9 mouse cellular contexts compared by ENCODE assay signal in the genomic region with DNA sequence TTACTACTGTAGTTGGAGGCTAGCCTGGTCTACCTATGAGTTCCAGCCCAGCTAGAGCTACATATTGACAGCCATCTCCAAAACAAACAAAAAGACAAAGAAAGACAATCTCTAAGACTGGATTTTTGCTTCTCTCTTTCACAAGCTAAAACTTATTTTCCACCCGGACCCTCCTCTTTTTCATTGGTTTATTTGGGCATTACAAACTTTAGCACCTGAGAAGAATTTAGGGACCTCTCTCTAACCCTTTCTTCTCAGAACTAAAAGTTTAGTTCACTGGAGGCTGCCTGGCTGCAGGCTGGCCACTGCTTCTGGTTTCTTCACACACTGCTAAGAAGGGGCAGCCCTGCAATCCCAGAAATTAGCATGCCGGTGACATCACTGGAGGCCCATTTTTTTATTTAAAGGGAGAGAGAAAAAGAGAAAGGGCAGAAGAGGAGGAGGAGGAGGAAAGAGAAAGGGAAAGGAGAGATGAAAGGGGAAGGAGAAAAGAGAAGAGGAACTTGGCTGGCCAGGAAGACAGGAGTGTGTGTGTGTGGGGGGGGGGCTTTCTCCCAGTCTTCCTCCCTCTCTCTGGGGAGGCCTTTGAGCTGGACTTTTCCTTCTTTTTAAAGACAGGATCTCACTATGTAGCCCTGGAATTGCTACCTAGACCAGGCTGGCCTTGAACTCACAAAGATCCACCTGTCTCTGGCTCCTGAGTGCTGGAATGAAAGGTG. TPM values are rescaled to one million over a fixed set of nuclear protein-coding genes. Genes with fewer than 3 reads are reported as not detected.
A peak's percentile ranks its signal among the peaks of the same experiment; 100 is the strongest.
DNase-seq lines count a peak whose midpoint lies in the region; TF ChIP-seq lines count a peak whose summit lies in the region.
"Had no signal": no experiment of that assay in that cellular context is flagged by ENCODE, and none has a peak within 500 bp of the region (broad histone marks: within the 10 kb centered on the region; RNA-seq: fewer than 3 reads in every experiment).

No protein-coding gene starts in this region.

- no peak for TF ChIP-seq CTCF in kidney, adult 2 months (conservative IDR thresholded peaks at IDR 0.05; ENCODE audit: insufficient read depth, insufficient read length, low read depth, low read length)
- no peak for TF ChIP-seq CTCF in brain, embryonic 14.5 days (IDR thresholded peaks at IDR 0.05; ENCODE audit: borderline replicate concordance, extremely low read depth, insufficient read depth, insufficient read length)

- peaks cover 12% of the 10 kb centered on the region for H3K4me1 ChIP-seq in kidney, adult 2 months (ENCODE audit: control insufficient read depth, insufficient read depth, low read length)

- no peaks in the 10 kb centered on the region for H3K27me3 ChIP-seq in kidney, adult 2 months (replicated peaks; ENCODE audit: control insufficient read depth, insufficient read depth, low read length)
- H3K27me3 ChIP-seq: limb, embryonic 12.5 days had no signal

- H3K27ac ChIP-seq in kidney, adult 2 months (ENCODE audit: insufficient read depth, low read depth, low read length), result no peak overlapping the region
- H3K27ac ChIP-seq in macrophage, result peak overlapping the region; percentile 41
- H3K27ac ChIP-seq: limb, embryonic 12.5 days had no signal

- no peaks in the 10 kb centered on the region for H3K36me3 ChIP-seq in kidney, adult 2 months (ENCODE audit: control insufficient read depth, insufficient read depth, low read length)
- H3K36me3 ChIP-seq in macrophage (ENCODE audit: inconsistent target), result no peaks in the 10 kb centered on the region
- H3K36me3 ChIP-seq: limb, embryonic 12.5 days had no signal

- H3K4me3 ChIP-seq in kidney, adult 2 months (ENCODE audit: insufficient read depth, low read depth, low read length), result no peak overlapping the region
- H3K4me3 ChIP-seq in macrophage (ENCODE audit: inconsistent target), result no peak overlapping the region
- H3K4me3 ChIP-seq: limb, embryonic 12.5 days had no signal

- WGBS in kidney, adult 2 months, result 57% methylated on average over 2 of the region's 2 CpGs
- WGBS in macrophage (ENCODE audit: missing documents), result 35% methylated on average over 2 of the region's 2 CpGs

- TF ChIP-seq POLR2A in kidney, adult 2 months (IDR thresholded peaks at IDR 0.05; ENCODE audit: low read depth, low read length), result no peak
- TF ChIP-seq POLR2A in brain, embryonic 14.5 days (IDR thresholded peaks at IDR 0.05; ENCODE audit: borderline replicate concordance, extremely low read depth, insufficient read depth, insufficient read length, poor library complexity, severe bottlenecking), result no peak

- DNase-seq in adrenal gland, postnatal 36 days, result peak; percentile 18 to 24
- DNase-seq in adrenal gland, adult 18-20 months (ENCODE audit: low spot score in 2 of 2), result no peak
- peak; percentile 13 for DNase-seq in kidney, adult 2 months
- DNase-seq in kidney, adult 11 months, result no peak
- peak; percentile 32 for DNase-seq in brain, embryonic 14.5 days (ENCODE audit: low read depth)
- no peak for DNase-seq in frontal cortex, postnatal 25 days (ENCODE audit: low spot score in 2 of 2)
- no peak for DNase-seq in adrenal gland, postnatal 25 days

- H3K79me2 ChIP-seq in macrophage (ENCODE audit: inconsistent target), result no peaks in the 10 kb centered on the region

RNA-seq across cellular contexts. Expression of a gene that starts 48.7 kb away (rescaled TPM):
- under 1 TPM in 1 of 2 experiments, not detected in 1; 0.20 TPM for total RNA-seq in adrenal gland, postnatal 36 days (2021)
- total RNA-seq in adrenal gland, adult 18-20 months (2021), result under 1 TPM in 1 of 2 experiments, not detected in 1; 0.32 TPM
- polyA plus RNA-seq in kidney, adult 2 months (2012; rRNA removed), result 0.10 and 0.33 TPM in 2 replicates
- 2.0 and 3.3 TPM in 2 replicates for polyA plus RNA-seq in brain, embryonic 14.5 days (2012; rRNA removed)
- total RNA-seq in macrophage (2018; cell fraction: chromatin; rRNA removed), result 1 to 10 TPM in 7 of 26 experiments, under 1 TPM in 12, not detected in 7; 0.43 to 2.2 (median 0.89) TPM
- total RNA-seq in macrophage (2018; cell fraction: cytosol; rRNA removed), result under 1 TPM in 14 of 26 experiments, not detected in 12; 0.07 to 0.66 (median 0.19) TPM
- total RNA-seq in macrophage (2018; cell fraction: nucleus; rRNA removed), result 1 to 10 TPM in 7 of 26 experiments, under 1 TPM in 11, not detected in 8; 0.40 to 2.0 (median 0.75) TPM
- 0.14 to 0.17 TPM in 2 of 3 replicates, not detected in the other for polyA plus RNA-seq in macrophage (2018)
- total RNA-seq in adrenal gland, postnatal 25 days (2021), result not detected in 2 replicates

RNA-seq across cellular contexts. Expression of a gene that starts 53.1 kb away (rescaled TPM):
- 100 to 1,000 TPM; 316 to 364 TPM for total RNA-seq in adrenal gland, postnatal 36 days (2021)
- total RNA-seq in adrenal gland, adult 18-20 months (2021), result 100 to 1,000 TPM; 331 to 339 TPM
- 165 and 166 TPM in 2 replicates for polyA plus RNA-seq in kidney, adult 2 months (2012; rRNA removed)
- 240 and 297 TPM in 2 replicates for polyA plus RNA-seq in brain, embryonic 14.5 days (2012; rRNA removed)
- total RNA-seq in macrophage (2018; cell fraction: chromatin; rRNA removed), result 10 to 100 TPM; 15.1 to 57.1 (median 29.5) TPM
- 100 to 1,000 TPM; 159 to 254 (median 209) TPM for total RNA-seq in macrophage (2018; cell fraction: cytosol; rRNA removed)
- total RNA-seq in macrophage (2018; cell fraction: nucleus; rRNA removed), result 100 to 1,000 TPM in 6 of 26 experiments, 10 to 100 TPM in 20; 44.0 to 133 (median 80.2) TPM
- 129 to 213 TPM (median 209 TPM) in 3 replicates for polyA plus RNA-seq in macrophage (2018)
- total RNA-seq in adrenal gland, postnatal 25 days (2021), result 296 and 313 TPM in 2 replicates

Comparison
In these comparisons a context has a peak if more than half of its experiments do, and no peak if none do; other contexts are left out.
1. DNase-seq: peak in adrenal gland, postnatal 36 days (2 of 2), kidney, adult 2 months (single experiment) and brain, embryonic 14.5 days (single experiment); none in adrenal gland, adult 18-20 months (0 of 2), kidney, adult 11 months (single experiment), frontal cortex, postnatal 25 days (0 of 2) and adrenal gland, postnatal 25 days (single experiment).